Mouse (Mus musculus): ENCODE measurements around the gene Agrp. TPM values are rescaled to one million over a fixed set of nuclear protein-coding genes. Genes with fewer than 3 reads are reported as not detected.

Gene Agrp
- 0.11 TPM in 1 of 2 replicates, not detected in the other for polyA plus RNA-seq (2012)

DNA sequence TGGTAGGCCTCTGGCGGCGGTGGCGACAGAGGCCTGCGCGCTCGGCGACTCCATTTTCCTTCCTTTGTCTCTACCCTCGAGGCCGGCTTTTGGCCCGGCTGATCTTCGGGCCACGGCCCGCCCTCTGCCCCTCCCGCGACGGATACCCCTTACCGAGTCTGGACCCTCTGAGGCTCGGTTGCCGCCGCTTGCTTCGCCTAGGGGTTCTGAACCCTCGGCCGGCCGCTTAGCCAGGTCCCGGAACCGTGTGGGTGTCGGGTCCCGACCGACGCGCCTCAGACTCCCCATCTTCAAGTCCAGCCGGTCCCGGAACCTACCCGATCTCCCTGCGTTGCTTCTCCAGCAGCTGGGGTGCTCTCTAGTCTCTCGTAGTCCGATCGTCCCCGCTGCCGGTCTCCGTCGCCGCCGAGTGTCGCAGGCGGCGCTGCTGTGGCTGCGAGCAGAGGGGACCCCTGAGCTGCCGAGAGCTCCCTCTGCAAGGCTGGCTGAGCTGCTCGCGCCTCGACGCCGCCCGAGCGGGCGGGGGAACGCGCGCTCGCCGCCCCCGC lies at the start of gene Agrp:
Gene Agrp, minus strand, starts transcription at position 431 of the 548 bp plus-strand sequence.

GRCm38 (mm10) chr8:105685796-105686308 lies 48.7 kb upstream of the Agrp start, which contains the start of gene Carmil2:
Gene Carmil2 (plus strand): TSS chr8:105686274.

GRCm38 (mm10) chr8:105636018-105636962 lies 903 bp downstream of the Agrp start, which contains the start of gene Ctcf:
Gene Ctcf (plus strand): TSS chr8:105636568.

DNA sequence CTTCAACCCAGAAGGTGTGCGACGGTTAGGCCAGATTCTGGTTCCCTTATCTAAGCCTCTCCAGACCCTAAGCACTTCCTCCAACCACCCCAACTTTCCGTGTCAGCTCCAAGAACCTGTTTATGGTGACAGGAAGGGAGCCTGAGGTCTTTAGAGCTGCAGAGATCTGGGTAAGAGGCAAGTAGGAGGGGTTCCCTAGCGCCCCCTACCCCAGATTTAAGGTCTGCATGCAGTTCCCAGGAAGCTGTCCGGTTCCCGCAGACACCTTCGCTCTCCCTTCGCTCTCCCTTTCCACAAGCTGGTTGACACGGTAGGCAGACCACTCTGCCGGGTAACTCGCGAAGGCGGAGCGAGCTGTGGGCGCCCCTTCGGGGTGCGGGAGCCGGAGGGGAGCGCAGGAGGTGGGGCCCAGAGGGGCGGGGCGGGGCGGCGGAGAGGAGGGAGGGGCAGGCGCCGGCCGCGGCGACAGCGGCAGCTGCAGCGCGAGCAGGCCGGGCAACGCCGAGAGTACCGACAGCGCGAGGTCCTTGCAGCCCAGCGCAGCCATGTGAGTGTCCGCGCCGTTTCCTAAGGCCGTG lies 32.3 kb downstream of the Agrp start, which contains the start of gene Ripor1:
Gene Ripor1, plus strand, starts transcription at position 452 of the 578 bp plus-strand sequence.

DNA sequence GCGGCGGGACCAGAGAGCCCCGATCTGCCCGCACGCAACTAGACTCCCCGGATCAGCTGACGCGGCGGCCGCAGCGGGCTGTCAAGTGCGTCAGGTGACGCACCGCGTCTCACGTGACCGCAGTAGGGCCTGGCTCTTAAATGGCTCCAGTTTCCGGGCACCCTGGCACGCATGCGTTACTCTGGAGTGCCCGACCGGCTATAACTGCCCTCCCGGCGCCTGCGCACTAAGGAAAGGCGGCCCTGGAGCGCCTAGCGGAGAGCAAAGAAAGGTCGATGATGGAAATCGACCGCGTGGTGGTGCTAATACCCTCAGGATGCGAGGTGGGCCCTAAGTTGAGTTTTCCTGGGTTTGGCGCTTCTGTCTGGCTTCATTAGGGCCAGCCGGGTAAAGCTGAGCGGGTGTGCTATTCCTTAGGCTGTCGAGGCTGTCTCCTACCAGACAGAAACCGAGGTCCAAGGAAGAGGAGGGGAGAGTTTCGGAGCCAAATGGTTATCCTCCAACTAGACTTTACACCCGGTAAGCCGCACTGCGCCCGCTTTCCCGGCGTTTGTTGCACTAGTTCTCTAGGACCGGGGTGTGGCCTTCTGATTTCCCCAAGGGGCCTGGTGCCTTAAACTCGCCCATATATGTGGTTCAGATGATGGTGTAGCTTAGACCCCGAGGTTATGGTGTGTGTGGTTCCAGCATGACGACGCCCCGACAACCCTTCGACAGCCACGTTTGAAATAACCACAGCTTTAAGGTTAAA lies 71.1 kb downstream of the Agrp start, which contains the start of gene Atp6v0d1:
Gene Atp6v0d1, minus strand, starts transcription at position 96 of the 751 bp plus-strand sequence.

DNA sequence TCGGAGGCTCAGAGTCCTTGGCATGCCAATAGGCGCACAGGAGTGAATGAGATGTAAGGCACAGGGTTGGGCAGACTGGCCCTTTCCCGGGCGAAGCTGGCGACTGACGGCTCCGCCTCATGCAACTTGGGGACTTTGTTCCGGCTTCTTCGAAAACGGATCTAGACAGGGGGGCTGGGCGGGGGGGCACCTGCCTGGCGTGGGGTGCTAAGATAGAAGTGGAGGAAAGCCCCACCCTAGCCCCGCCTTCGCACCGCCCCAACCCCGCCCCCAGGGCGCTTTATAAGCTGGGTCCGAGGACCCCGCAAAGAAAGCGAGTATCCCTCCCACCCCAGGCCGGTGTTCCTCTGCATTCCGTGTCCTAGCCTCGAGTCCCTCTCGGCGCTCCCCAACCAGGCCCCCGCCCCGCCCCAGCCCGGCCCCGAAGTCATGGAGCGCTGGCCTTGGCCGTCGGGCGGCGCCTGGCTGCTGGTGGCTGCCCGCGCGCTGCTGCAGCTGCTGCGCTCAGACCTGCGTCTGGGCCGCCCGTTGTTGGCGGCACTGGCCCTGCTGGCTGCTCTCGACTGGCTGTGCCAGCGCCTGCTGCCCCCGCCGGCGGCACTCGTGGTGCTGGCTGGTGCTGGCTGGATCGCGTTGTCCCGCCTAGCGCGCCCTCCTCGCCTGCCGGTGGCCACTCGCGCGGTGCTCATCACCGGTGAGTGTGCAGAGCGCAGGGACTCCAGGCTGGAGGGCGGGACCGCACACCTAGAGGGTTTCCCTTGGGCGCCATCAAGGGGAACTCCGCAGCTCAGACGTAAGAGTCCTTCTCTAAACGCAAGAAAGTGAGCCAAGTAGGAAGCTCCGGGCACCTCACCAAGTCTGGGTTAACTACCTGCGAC lies 118.5 kb downstream of the Agrp start, which contains the start of gene Hsd11b2:
Gene Hsd11b2, plus strand, starts transcription at position 320 of the 878 bp plus-strand sequence.

Other genes with a start within 250 kb of the Agrp start
- not detected in 2 replicates for gene Kctd19, start 223.9 kb downstream of the Agrp start, polyA plus RNA-seq (2012)
- 0.42 and 0.69 TPM in 2 replicates for gene Lrrc36, start 223.8 kb downstream of the Agrp start, polyA plus RNA-seq (2012)
- 1.6 and 2.3 TPM in 2 replicates for gene Tppp3, start 165.9 kb downstream of the Agrp start, polyA plus RNA-seq (2012)
- gene Zdhhc1, start 140.5 kb downstream of the Agrp start, polyA plus RNA-seq (2012): 15.9 and 23.7 TPM in 2 replicates
- 0.16 TPM in 1 of 2 replicates, not detected in the other for gene Hsd11b2, start 118.6 kb downstream of the Agrp start, polyA plus RNA-seq (2012)
- gene Atp6v0d1, start 71.3 kb downstream of the Agrp start, polyA plus RNA-seq (2012): 44.5 and 45.7 TPM in 2 replicates
- 65.4 and 94.6 TPM in 2 replicates for gene Ripor1, start 32.1 kb downstream of the Agrp start, polyA plus RNA-seq (2012)
- gene Ctcf, start 825 bp downstream of the Agrp start, polyA plus RNA-seq (2012): 179 and 218 TPM in 2 replicates
- 61.0 and 111 TPM in 2 replicates for gene Carmil2, start 48.9 kb upstream of the Agrp start, polyA plus RNA-seq (2012)
- gene Acd, start 63.7 kb upstream of the Agrp start, polyA plus RNA-seq (2012): 54.3 and 56.0 TPM in 2 replicates
- gene Pard6a, start 63.8 kb upstream of the Agrp start, polyA plus RNA-seq (2012): 4.3 and 6.8 TPM in 2 replicates
- not detected in 2 replicates for gene 4933405L10Rik, start 70.3 kb upstream of the Agrp start, polyA plus RNA-seq (2012)
- gene Enkd1, start 70.8 kb upstream of the Agrp start, polyA plus RNA-seq (2012): 52.5 and 60.2 TPM in 2 replicates
- 4.4 and 5.4 TPM in 2 replicates for gene Gfod2, start 121.3 kb upstream of the Agrp start, polyA plus RNA-seq (2012)
- gene Ranbp10, start 190.0 kb upstream of the Agrp start, polyA plus RNA-seq (2012): 18.8 and 21.4 TPM in 2 replicates
- not detected in 2 replicates for gene Tsnaxip1, start 190.3 kb upstream of the Agrp start, polyA plus RNA-seq (2012)
- 19.2 and 20.7 TPM in 2 replicates for gene Cenpt, start 215.9 kb upstream of the Agrp start, polyA plus RNA-seq (2012)
- gene Thap11, start 217.7 kb upstream of the Agrp start, polyA plus RNA-seq (2012): 26.9 and 29.1 TPM in 2 replicates
- gene Nutf2, start 223.2 kb upstream of the Agrp start, polyA plus RNA-seq (2012): 152 and 172 TPM in 2 replicates
- gene Edc4, start 243.5 kb upstream of the Agrp start, polyA plus RNA-seq (2012): 20.8 and 31.4 TPM in 2 replicates